Mouse (Mus musculus) erythroblast, adult 5-6 weeks (primary cell): ENCODE measurements around the gene Wtip. TPM values are rescaled to one million over a fixed set of nuclear protein-coding genes. Genes with fewer than 3 reads are reported as not detected.
"Not testable (repeated sequence)": the region's sequence is repeated elsewhere in the genome, so short reads cannot be mapped to it uniquely, and the experiment has no call there.

Experiments
- ATAC-seq: replicated peaks from 2 replicates; pipeline ENCODE4 v1.8.0; 2016; ENCODE audit warnings: moderate number of reproducible peaks, mild to moderate bottlenecking, moderate TSS enrichment, inconsistent platforms; ENCODE audit not compliant: poor library complexity, low FRiP score, severe bottlenecking
- total RNA-seq, 2 experiments: library from RNA; stranded (forward) in 1 of 2; stranded (reverse) in 1 of 2; fragments of 150-400 nt in 1 of 2; fragments of 200-764, 138-1000 nt in 1 of 2; gene quantifications; 2 replicates each; pipeline versions ENCODE4 v1.2.3 to v1.2.4; 2015 to 2017; ENCODE audit warnings: low replicate concordance in 2 of 2

Wtip gene
- total RNA-seq (2015; ENCODE audit: low replicate concordance): not detected in 2 replicates
- total RNA-seq (2017; ENCODE audit: low replicate concordance): not detected in 2 replicates

- ATAC-seq: no peak
Observed at GRCm38 (mm10) chr7:34133117-34133762, at the start of gene Wtip. Gene Wtip (minus strand): TSS chr7:34133268.

GRCm38 (mm10) chr7:34176241-34176640 is 43.2 kb upstream of the Wtip start:
- not testable (repeated sequence) for ATAC-seq

- ATAC-seq: no peak
Observed at GRCm38 (mm10) chr7:34172251-34172650, 39.2 kb upstream of the Wtip start.

GRCm38 (mm10) chr7:34169454-34169853 is 36.4 kb upstream of the Wtip start, which contains the start of gene Uba2:
Gene Uba2 (minus strand): TSS chr7:34169599.
- ATAC-seq: no peak

GRCm38 (mm10) chr7:34168470-34169251 is 35.6 kb upstream of the Wtip start:
- ATAC-seq: peak; percentile 99

- ATAC-seq: peak; percentile 48
Observed at GRCm38 (mm10) chr7:34167766-34168469, 34.9 kb upstream of the Wtip start.

GRCm38 (mm10) chr7:34166850-34167249 is 33.8 kb upstream of the Wtip start:
- no peak for ATAC-seq

GRCm38 (mm10) chr7:34165999-34166398 is 32.9 kb upstream of the Wtip start:
- no peak for ATAC-seq

GRCm38 (mm10) chr7:34164671-34165070 is 31.6 kb upstream of the Wtip start:
- ATAC-seq: no peak

- ATAC-seq: no peak
Observed at GRCm38 (mm10) chr7:34159167-34159566, 26.1 kb upstream of the Wtip start.

GRCm38 (mm10) chr7:34157994-34158393 is 24.9 kb upstream of the Wtip start:
- no peak for ATAC-seq

- no peak for ATAC-seq
Observed at GRCm38 (mm10) chr7:34147193-34147592, 14.1 kb upstream of the Wtip start.

GRCm38 (mm10) chr7:34141123-34141522 is 8.1 kb upstream of the Wtip start:
- ATAC-seq: no peak

- no peak for ATAC-seq
Observed at GRCm38 (mm10) chr7:34139493-34139892, 6.4 kb upstream of the Wtip start.

GRCm38 (mm10) chr7:34134336-34134735 is 1.3 kb upstream of the Wtip start:
- ATAC-seq: no peak

GRCm38 (mm10) chr7:34132355-34133079 is 551 bp downstream of the Wtip start:
- ATAC-seq: no peak

GRCm38 (mm10) chr7:34131959-34132354 is 1.1 kb downstream of the Wtip start:
- ATAC-seq: no peak

- no peak for ATAC-seq
Observed at GRCm38 (mm10) chr7:34131118-34131517, 1.9 kb downstream of the Wtip start.

- ATAC-seq: no peak
Observed at GRCm38 (mm10) chr7:34126291-34126690, 6.8 kb downstream of the Wtip start.

GRCm38 (mm10) chr7:34125346-34125745 is 7.7 kb downstream of the Wtip start:
- no peak for ATAC-seq
